Mouse (Mus musculus) mature B cell (primary cell): ENCODE data around the gene U2af1.
"Not testable (repeated sequence)": the region's sequence is repeated elsewhere in the genome, so short reads cannot be mapped to it uniquely, and the experiment has no call there.

Source experiments
- in situ Hi-C: fragments of 300-500 bp; cut with MboI; formaldehyde crosslinking; loops from 2 replicates; pipeline ENCODE4 v1.14.3; 2019

Gene U2af1

DNA sequence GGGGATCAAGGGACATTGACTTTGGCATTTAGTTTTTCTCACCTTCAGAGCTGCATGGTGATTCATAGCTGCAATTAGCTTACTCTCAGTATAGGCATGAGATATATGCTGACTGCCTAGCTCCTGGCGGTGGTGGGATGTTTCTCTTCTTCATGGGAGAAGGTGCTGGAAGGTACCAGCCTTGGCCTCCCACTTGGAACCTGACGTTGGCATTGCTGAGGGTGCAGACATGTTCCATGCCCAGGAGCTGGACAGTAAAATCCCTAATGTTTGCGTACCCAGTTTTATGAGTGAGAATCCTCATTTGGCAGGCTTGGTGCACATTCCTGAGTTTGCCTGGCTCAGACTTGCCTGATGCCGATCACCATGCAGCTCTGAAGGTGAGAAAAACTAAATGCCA lies 35.6 kb downstream of the U2af1 start:
- in situ Hi-C loops = no loop called here

- in situ Hi-C loops = no loop called here
These were observed 45.5 kb downstream of the U2af1 start for GRCm38 (mm10) chr17:31613086-31613755.

DNA sequence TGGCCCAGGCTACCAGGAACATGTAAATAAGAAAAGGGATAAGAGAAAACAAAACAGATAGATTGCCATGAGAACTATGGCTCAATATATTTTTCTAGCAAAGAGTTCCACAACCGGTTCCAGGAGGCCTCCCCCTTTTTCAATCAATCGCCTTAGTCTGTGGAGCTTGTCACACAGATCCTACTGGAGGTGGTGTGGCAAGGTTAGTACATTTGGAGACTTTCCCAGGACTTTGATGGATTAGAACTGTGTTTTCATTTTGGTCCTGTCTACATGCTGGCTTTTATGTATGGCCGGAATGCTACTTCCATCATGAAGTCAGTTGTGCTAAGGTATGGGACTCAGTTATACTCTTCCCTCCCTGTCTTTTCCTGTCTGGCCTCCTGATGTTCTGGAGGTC lies 48.8 kb downstream of the U2af1 start:
- in situ Hi-C loops = no loop called here

GRCm38 (mm10) chr17:31609173-31609572 lies 49.5 kb downstream of the U2af1 start:
- in situ Hi-C loops = not testable (repeated sequence)

DNA sequence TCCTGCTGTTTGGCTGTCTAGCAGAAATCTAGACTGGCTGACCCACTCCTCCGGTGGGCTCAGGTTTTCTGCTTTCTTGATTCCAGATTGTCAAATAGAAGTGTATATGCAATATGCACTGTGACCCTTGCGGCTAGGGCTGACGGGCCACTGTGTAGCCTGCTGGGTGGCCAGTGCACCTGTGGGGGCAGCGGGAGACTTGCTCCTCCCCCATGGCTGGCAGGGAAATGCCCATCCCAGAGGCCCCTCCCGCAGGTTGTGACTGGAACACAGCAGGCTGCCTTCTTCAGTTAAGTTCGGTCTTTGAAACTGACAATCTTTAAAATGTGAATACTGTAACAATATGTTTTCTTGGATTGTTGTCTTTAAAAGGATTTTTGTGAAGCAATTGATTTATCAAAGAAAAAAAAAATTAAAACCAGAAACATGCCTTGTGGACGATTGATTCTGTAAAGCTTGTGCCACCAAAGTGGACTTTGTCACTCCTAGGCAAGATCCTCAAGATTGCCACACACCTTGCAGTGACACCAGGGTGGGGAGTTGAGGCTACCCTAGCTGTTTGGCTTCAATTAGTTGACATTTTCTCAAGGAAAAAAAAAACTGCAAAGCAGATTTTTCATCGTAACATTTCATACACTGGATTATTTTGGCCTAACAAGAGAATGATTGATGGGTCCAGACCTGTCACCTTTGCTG lies 51.3 kb downstream of the U2af1 start:
- in situ Hi-C loops = no loop called here

- in situ Hi-C loops = no loop called here
These were observed 52.3 kb downstream of the U2af1 start for GRCm38 (mm10) chr17:31606424-31606823.

DNA sequence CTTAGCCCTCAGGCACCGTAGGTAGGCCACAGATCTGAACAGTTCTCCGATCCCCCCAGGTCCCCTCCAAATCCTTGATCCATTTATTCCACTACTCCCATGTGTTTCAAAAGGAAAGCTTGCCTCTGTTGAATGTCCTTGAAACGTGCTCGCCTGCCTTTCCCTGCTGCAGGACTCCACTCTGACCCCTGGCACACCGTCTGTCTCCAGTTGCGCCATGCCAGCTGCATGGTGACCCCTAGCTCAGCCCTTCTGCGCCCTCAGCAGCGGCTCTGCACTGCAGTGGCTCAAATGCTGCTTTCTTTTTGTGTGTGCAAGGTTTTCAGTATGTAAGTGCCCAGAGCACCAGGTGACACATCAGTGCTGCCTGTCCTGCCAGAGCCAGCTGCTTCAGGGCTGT lies 60.1 kb downstream of the U2af1 start:
- in situ Hi-C loops = no loop called here

DNA sequence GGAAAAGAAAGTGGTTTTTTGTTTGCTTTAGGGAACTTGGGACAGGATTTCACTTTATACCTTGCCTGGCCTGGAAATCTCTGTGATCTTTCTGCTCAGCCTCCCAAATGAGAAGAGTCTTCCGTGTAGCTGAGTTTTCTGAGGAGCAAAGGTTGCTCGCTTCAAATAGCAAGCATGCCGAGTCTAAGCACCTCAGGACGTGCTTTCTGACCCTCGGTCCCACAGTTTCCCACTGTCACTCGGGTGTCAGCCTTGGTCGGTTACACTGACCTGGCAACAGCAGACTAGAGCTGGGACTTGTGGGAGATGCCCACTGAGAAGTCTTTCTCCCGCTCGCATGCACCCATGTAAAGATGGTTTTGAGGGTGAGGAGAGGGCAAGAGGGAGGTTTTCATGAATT lies 60.7 kb downstream of the U2af1 start:
- in situ Hi-C loops = no loop called here
